Mouse (Mus musculus): ENCODE data around the gene Bbc3.
"Not testable (repeated sequence)": the region's sequence is repeated elsewhere in the genome, so short reads cannot be mapped to it uniquely, and the experiment has no call there.

Bbc3 gene

GRCm38 (mm10) chr7:16308093-16308492 lies at the start of gene Bbc3:
Gene Bbc3 (plus strand): TSS chr7:16308393.
- not testable (repeated sequence) for DNase-seq

GRCm38 (mm10) chr7:16259110-16259590 lies 49.0 kb upstream of the Bbc3 start, which contains the start of gene C5ar1:
Gene C5ar1 (minus strand): TSS chr7:16259540.
- DNase-seq = no peak

GRCm38 (mm10) chr7:16261097-16261496 lies 47.1 kb upstream of the Bbc3 start:
- no peak for DNase-seq

GRCm38 (mm10) chr7:16263015-16263787 lies 45.0 kb upstream of the Bbc3 start:
- DNase-seq = peak; percentile 92

- DNase-seq = no peak
Observed at GRCm38 (mm10) chr7:16263843-16264242, 44.4 kb upstream of the Bbc3 start.

GRCm38 (mm10) chr7:16265856-16266255 lies 42.3 kb upstream of the Bbc3 start:
- no peak for DNase-seq

GRCm38 (mm10) chr7:16266593-16266992 lies 41.6 kb upstream of the Bbc3 start:
- DNase-seq = not testable (repeated sequence)

- no peak for DNase-seq
Observed at GRCm38 (mm10) chr7:16271139-16271538, 37.1 kb upstream of the Bbc3 start.

GRCm38 (mm10) chr7:16272681-16273080 lies 35.5 kb upstream of the Bbc3 start:
- peak; percentile 83 for DNase-seq

GRCm38 (mm10) chr7:16273081-16273765 lies 35.0 kb upstream of the Bbc3 start, which contains the start of gene Inafm1:
Gene Inafm1 (minus strand): TSS chr7:16273617.
- peak; percentile 96 for DNase-seq

- peak; percentile 83 for DNase-seq
Observed at GRCm38 (mm10) chr7:16273766-16274140, 34.4 kb upstream of the Bbc3 start.

- peak; percentile 24 for DNase-seq
Observed at GRCm38 (mm10) chr7:16274922-16275890, 33.0 kb upstream of the Bbc3 start.

- no peak for DNase-seq
Observed at GRCm38 (mm10) chr7:16280721-16281120, 27.5 kb upstream of the Bbc3 start.

GRCm38 (mm10) chr7:16282334-16282733 lies 25.9 kb upstream of the Bbc3 start:
- DNase-seq = no peak

GRCm38 (mm10) chr7:16284001-16284400 lies 24.2 kb upstream of the Bbc3 start:
- DNase-seq = no peak

GRCm38 (mm10) chr7:16284904-16285303 lies 23.3 kb upstream of the Bbc3 start:
- no peak for DNase-seq

- peak; percentile 89 for DNase-seq
Observed at GRCm38 (mm10) chr7:16285450-16286025, 22.7 kb upstream of the Bbc3 start.

- DNase-seq = peak; percentile 100
Observed at GRCm38 (mm10) chr7:16286026-16286961, 21.9 kb upstream of the Bbc3 start, which contains the start of gene Ccdc9. Gene Ccdc9 (minus strand): TSS chr7:16286795.

- no peak for DNase-seq
Observed at GRCm38 (mm10) chr7:16287016-16287415, 21.2 kb upstream of the Bbc3 start.

GRCm38 (mm10) chr7:16287791-16288190 lies 20.4 kb upstream of the Bbc3 start:
- DNase-seq = no peak

GRCm38 (mm10) chr7:16294346-16294745 lies 13.8 kb upstream of the Bbc3 start:
- DNase-seq = peak; percentile 69
